Mouse (Mus musculus): Measurements from ENCODE around the gene Scrn2.
A peak's percentile ranks its signal among the peaks of the same experiment; 100 is the strongest.

Scrn2 gene

DNA sequence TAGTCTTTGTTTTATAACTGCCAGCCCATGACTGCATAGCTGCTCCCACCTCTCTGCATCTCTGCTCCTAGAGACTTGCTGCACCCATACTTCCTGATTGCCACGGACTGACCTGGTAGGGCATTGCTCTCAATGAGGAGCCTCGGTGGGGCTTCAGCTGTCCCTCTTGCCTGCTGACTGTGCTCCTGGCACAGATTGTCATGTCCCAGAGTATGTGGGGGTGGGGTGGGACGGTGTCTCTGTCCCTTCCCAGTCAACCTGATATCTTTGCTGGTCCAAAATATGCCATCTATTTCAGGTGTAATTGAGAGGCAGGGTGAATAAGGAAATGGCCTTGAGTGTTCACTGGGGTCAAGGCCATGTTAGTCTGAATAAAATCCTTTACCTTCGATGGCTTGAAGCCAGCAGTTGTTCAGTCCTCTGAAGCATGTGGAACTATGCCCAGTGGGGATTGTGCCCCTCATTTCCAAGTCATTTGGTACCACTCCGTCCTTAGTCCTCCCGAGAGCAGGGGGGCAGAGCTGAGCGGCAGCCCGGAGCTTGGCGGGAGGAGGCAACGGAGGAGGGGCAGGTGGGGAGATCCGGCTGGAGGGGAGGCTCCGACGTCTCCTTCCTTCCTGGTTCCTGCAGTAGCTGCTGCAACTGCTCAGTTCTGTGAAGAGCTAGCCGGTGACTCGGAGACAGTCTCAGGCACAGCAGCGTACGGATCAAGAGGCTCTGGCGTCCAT, 20.6 kb downstream of the Scrn2 start, which contains the start of gene Osbpl7:
Gene Osbpl7, plus strand, starts transcription at position 413 of the 728 bp plus-strand sequence.
- peak; percentile 77 for DNase-seq (ENCODE audit: low spot score)

DNA sequence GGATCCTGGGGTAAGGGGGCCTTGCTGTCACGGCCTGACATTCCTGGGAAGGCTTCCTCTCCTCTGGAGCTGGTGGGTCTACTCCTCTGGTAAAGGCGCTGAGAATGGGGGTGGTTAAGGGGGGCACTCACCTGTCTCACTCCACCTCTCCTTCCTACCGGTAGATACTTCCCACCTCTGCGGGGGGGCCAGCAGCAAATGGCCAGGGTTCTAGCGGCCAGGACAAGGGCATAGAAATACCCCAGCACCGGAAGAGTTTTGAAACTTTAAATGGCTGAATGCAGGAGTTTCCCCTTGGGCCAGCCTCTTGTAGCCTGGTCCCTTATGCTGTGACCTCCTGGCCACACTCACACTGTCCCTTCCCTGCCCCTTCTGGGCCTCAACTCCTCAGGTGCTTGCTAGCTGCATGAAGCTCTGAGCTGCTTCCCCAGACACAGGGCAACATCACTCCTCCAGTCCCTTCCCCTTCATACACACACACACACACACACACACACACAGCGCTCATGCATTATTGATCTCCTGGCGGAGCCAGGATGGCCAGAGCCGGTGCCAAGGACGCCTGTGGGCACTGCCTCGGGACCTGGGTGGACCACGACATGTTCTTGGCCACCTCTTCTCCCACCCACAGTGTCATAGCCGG, 21.3 kb downstream of the Scrn2 start:
- DNase-seq (ENCODE audit: low spot score) = no peak

DNA sequence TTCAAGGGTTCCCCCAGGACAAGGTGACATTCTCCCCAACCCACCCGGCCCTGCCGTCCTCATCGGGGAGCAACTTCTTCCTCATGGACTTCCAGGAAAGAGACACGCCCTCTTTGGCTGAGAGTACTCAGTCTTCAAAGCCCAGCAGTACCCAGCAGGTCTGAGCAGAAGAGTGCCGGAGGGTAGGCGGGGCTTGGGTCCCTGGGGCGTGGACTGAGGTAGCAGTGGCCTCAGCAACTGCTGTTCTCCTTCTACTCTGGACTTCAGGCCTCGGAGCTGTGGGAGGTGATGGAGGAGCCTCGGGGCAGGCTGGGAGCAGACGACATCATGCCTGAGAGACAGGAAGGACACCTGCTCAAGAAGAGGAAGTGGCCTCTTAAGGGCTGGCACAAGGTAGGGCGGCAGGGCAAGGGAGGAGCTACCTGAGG, 22.5 kb downstream of the Scrn2 start:
- DNase-seq (ENCODE audit: low spot score) = peak; percentile 31

DNA sequence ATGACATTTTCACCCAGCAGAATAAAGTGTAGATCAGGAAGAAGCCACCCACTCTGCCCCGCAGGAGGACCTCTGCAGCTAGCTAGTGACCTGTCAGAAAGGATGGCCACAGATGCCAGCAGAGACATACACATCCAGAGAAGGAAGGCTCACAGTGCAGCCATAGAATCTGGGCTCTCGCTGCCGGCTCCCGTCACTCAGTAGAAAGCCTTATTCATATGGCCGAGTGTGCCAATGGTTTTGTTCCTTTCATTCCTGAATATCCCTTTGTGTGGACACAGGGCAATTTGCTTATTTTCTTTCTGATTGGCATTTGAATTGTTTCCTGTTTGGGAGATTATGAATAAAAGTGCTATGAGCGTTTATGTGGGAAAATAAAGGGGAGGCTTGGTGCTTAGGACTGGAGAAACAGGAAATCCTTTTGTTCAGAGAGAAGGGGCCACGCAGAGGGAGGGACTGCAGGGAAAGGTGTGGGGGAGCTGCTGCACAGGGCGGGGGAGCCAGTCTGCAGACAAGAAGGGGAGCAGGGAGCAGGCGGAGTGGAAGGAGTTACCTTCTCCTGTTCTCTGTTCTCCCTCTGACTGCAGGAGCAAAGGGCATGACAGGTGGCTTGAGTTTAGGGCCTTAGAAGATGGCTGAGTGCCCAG, 33.7 kb downstream of the Scrn2 start:
- no peak for DNase-seq (ENCODE audit: low spot score)

DNA sequence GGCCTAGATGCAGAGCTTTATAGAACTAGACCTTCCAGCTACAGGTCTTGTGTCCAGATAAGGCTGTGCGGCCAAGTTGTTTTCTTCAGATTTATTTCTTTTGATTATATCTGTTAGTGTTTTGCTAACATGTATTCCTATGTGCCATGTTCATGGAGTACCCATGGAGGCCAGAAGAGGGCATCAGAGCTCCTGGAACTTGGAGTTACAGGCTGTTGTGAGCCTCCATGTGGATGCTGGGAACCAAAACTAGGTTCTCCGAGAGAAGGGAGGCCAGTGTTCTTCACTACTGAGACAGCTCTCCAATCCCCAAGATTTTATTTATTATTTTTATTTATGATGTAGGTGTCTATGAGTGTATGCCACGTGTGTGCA, 34.2 kb downstream of the Scrn2 start:
- no peak for DNase-seq (ENCODE audit: low spot score)

DNA sequence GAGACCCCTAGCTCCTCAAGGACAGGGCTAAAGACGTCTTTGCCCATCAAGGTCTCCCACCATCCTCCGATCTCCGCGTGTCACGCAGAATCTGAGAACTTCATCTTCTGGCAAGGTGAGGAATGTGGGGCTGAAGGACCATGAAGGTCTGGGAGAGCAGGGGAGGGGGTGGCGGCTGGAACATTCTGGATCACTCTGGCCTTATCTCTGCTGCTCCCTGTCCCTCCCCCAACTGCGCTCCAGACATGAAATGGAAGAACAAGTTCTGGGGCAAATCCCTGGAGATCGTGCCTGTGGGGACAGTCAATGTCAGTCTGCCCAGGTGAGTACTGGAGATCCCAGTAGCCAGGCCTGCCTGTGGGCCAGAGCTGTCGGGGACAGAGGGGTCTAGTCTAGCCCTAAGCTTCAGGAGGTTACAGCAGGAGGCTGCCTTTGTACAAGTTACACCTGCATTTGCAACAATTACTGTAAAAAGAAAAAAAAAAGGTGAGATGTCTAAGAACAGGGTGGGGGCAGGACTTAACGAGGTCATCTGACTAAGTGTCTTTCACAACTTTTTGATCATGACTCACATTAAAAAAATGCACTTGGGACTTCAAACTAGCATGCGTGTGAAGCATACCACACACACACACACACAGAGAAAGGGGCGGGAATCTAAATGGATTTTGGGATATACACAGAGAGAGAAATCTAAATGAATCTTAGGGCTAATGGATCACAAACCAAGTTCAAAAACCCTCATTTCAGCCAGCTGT, 36.0 kb downstream of the Scrn2 start:
- no peak for DNase-seq (ENCODE audit: low spot score)

DNA sequence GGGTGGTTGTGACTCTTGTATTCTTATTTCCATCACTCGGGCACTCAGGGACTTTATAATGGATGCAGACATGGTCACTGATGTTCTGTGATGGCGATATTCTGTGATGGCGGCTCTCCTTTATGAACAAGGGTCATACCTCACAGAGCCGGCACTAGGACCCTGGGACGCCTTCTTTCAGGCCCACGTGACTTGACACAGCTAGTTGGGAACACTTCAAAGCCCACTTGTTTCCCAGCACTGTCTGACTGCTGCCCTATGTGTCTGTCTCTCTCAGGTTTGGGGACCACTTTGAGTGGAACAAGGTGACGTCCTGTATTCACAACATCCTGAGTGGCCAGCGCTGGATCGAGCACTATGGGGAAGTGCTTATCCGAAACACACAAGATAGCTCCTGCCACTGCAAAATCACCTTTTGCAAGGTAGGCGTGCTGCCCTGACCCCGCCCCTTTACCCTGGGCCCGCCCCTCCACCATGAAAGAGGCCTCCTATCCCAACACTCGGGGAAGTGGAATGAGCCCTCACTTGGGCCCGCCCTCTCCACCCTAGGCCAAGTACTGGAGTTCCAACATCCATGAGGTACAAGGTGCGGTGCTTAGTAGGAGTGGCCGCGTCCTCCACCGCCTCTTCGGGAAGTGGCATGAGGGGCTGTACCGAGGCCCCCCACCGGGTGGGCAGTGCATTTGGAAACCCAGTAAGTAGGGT, 37.1 kb downstream of the Scrn2 start:
- DNase-seq (ENCODE audit: low spot score) = no peak

DNA sequence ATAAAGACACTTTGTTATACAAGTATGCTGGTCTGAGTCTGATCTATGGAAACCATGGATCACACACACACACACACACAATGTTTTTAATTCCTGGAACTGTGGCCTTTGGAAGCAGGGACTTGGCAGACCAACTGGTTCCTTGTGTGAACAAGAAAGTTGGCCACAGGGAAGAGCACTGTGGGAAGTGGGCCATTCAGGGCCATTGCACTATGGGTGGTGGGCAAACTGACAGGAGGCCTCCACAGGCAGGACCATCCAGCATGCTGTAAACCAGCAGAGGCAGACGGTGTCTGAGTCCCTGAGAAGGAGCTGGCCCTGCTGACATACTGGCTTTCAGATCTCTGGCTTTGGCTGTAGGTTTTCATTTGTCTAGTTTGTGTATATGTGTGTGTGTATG, 39.6 kb downstream of the Scrn2 start:
- DNase-seq (ENCODE audit: low spot score) = no peak

DNA sequence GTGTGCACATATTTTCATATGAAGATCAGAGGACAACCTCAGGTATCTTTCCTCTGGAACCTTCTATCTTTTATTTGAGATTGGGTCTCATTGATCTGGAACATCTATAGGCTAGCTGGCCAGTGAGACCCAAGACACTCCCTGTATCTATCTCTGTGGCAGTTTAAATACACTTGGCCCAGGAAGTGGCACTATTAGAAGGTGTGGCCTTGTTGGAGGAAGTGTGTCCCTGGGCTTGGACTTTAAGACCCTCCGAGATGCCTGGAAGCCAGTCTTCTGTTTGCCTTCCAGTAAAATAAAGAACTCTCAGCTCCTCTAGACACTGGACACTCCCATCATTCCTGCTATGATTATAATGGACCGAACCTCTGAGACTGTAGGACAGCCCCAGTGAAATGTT, 40.0 kb downstream of the Scrn2 start:
- DNase-seq (ENCODE audit: low spot score) = no peak

DNA sequence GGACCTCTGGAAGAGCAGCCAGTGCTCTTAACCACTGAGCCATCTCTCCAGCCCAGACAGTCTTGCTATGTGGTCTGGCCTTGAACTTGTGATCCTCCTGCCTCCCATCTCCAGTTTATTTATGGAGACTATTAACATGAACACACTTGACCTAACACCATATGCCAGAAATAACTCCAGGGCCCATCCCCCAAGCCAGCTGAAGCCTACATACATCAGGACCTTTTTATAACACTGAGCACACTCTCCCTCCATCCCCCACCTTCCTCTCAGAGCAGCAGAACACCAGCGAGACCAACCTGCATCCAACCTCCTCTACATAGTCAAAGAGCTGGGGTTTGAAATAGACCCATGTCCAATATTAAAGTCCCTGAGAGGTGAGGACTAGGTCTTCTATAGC, 41.4 kb downstream of the Scrn2 start:
- no peak for DNase-seq (ENCODE audit: low spot score)

DNA sequence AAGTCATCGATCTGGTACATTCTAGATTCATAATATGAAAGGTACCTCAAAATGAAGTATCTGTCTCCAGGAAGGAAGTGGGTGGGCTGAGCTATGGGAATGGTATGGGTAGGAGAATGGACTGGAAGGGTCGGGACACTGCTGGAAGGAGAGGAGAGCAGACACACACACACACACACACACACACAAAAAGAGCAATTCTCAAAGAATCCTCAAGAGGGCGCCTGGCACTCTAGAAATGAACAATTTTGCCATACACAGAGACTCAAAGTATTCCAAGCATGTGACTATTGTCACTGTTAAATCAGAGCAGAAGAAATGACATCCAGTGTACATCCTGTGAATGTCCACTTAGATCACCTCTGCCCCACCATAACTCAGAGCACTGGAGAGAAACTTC, 42.8 kb downstream of the Scrn2 start:
- DNase-seq (ENCODE audit: low spot score) = peak; percentile 35

DNA sequence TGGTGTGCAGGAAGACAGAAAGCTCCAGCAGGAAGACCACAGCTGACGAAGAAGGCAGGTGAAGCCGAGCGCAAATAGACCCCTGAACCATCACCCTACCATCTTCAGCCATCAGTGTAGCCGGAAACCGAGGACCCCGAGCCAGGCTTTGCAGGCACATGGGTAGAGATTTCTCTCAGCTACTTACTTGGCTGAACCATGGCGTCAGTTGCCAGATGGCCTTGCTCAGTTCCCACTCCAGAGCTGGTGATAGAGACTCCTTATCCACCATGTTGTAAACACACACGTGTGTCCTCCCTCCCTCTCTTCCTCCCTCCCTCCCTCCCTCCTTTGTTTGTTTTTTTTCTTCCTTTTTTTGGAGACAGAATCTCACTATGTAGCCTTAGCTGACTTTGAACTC, 44.5 kb downstream of the Scrn2 start:
- no peak for DNase-seq (ENCODE audit: low spot score)

DNA sequence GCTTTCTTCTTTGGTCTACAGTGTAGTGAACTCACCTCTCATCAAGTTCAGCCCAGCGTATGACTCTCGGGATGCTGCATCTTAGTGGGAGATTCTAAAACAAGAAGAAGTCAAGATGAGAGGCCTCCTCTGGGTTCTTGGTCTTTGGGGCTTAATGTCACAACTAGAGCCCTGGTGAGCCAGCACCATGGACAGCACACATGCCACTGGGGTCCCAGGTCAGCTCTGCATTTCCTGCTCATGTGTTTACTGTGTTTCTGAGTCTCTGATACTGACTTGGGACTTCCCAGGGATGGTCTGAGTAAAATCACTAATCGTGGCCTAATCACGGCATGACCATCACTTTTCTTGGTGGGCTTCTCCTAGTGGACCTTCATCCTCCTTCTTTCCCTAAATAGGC, 49.0 kb downstream of the Scrn2 start:
- DNase-seq (ENCODE audit: low spot score) = peak; percentile 52

DNA sequence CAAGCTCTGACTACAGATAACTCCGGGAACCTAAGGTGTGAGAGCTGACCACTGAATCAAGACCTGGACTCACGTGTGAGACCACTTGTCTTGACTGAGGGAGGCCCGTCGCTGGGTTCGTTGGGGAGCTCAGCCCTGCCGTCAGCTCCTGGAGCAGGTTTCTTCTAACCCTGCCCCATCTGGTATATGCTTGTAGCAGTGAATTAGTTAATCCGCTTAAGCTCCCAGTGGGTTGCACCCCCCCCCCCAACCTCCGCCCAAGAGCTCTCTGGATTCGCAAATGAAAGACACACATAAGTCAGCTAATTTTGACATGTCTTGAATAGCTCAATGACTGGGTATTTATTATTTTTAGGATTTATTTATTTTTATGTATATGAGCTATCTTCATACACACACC, 50.6 kb downstream of the Scrn2 start:
- DNase-seq (ENCODE audit: low spot score) = no peak

DNA sequence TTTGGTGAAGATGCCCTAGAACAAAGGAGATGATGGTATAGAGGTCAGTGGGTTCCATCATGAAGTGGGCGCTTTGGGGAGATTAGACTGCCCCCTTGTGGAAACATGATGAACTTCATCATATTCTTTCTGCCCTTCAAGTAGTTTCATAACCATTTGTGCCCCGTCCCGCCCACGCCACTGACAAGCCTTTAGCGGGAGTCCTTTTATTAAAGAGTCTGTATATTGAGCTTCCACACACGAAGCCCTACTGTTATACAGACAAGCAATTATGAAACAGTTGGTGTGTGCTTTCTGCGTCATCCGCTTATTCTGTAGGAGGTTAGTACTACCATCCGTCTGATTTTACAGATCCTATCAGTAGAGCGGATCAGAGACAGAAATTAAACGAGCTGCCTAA, 53.2 kb downstream of the Scrn2 start:
- no peak for DNase-seq (ENCODE audit: low spot score)
